Mouse (Mus musculus) MEL (cell line): ENCODE data around the gene Lbx2. TPM values are rescaled to one million over a fixed set of nuclear protein-coding genes. Genes with fewer than 3 reads are reported as not detected.

Experiments used
- DNase-seq: peaks from one replicate; pipeline ENCODE4 v3.0.0; 2011; ENCODE audit warnings: low read depth, low spot score
- H3K27ac ChIP-seq: 2 replicates; pipeline ENCODE4 v1.5.1; 2012; ENCODE audit warnings: low read depth, mild to moderate bottlenecking, control low read depth, low read length, moderate library complexity; ENCODE audit not compliant: control insufficient read depth
- H3K27me3 ChIP-seq, 2 experiments: fragments of 150-350 bp in 1 of 2; sonication (generic) in 1 of 2; 2 replicates each; pipeline ENCODE4 v1.6.1; 2012; ENCODE audit warnings: low read length in 2 of 2, mild to moderate bottlenecking in 2 of 2, improper control_type of control experiment in 1 of 2, moderate library complexity in 1 of 2; ENCODE audit not compliant: insufficient read depth in 2 of 2, control insufficient read depth in 1 of 2
- H3K36me3 ChIP-seq, 2 experiments: 2 replicates each; pipeline ENCODE4 v1.6.1; 2012 to 2014; ENCODE audit warnings: low read length in 2 of 2, improper control_type of control experiment in 1 of 2, inconsistent platforms in 1 of 2, mild to moderate bottlenecking in 1 of 2; ENCODE audit not compliant: insufficient read depth in 2 of 2, control insufficient read depth in 1 of 2
- H3K4me1 ChIP-seq, 2 experiments: fragments of 150-350 bp in 1 of 2; sonication (generic) in 1 of 2; 2 replicates each; pipeline ENCODE4 v1.6.1; 2012; ENCODE audit warnings: low read length in 2 of 2, improper control_type of control experiment in 1 of 2, mild to moderate bottlenecking in 1 of 2; ENCODE audit not compliant: insufficient read depth in 2 of 2, control insufficient read depth in 1 of 2
- H3K4me3 ChIP-seq, 2 experiments: fragments of 150-350 bp in 1 of 2; sonication (generic) in 1 of 2; 2 replicates each; pipeline ENCODE4 v1.5.1; 2012; ENCODE audit warnings: low read depth in 2 of 2, low read length in 2 of 2, mild to moderate bottlenecking in 2 of 2, moderate library complexity in 2 of 2, control low read depth in 1 of 2, improper control_type of control experiment in 1 of 2; ENCODE audit not compliant: control insufficient read depth in 1 of 2, insufficient read depth in 1 of 2
- H3K79me2 ChIP-seq: 2 replicates; pipeline ENCODE4 v1.6.1; 2012; ENCODE audit warnings: mild to moderate bottlenecking, low read length, moderate library complexity; ENCODE audit not compliant: control insufficient read depth, poor library complexity, insufficient read depth
- H3K9ac ChIP-seq: 2 replicates; pipeline ENCODE4 v1.6.1; 2012; ENCODE audit warnings: low read depth, mild to moderate bottlenecking, control low read depth, low read length, moderate library complexity; ENCODE audit not compliant: control insufficient read depth, poor library complexity, severe bottlenecking
- H3K9me3 ChIP-seq: fragments of 150-350 bp; sonication (generic); replicated peaks from 2 replicates; pipeline ENCODE4 v1.6.1; 2012; ENCODE audit warnings: mild to moderate bottlenecking, low read length, improper control_type of control experiment, moderate library complexity; ENCODE audit not compliant: insufficient read depth
- CHD2 ChIP-seq: IDR thresholded peaks from 2 replicates; pipeline ENCODE4 v1.6.1; 2011; ENCODE audit warnings: low read length, improper control_type of control experiment
- CTCF ChIP-seq, 3 experiments: IDR thresholded peaks in 2 of 3; conservative IDR thresholded peaks in 1 of 3; 2 replicates each; pipeline ENCODE4 v1.5.1; 2011 to 2012; ENCODE audit warnings: low read length in 3 of 3, low read depth in 2 of 3, mild to moderate bottlenecking in 2 of 3, improper control_type of control experiment in 1 of 3, inconsistent platforms in 1 of 3, mixed read lengths in 1 of 3, moderate library complexity in 1 of 3; ENCODE audit not compliant: control insufficient read depth in 1 of 3, insufficient read depth in 1 of 3, poor library complexity in 1 of 3, severe bottlenecking in 1 of 3
- E2F4 ChIP-seq: IDR thresholded peaks from 2 replicates; pipeline ENCODE4 v1.6.1; 2011; ENCODE audit warnings: low read depth, low read length, improper control_type of control experiment, borderline replicate concordance
- EP300 ChIP-seq, 2 experiments: IDR thresholded peaks; 2 replicates each; pipeline ENCODE4 v1.6.1; 2011; ENCODE audit warnings: improper control_type of control experiment in 2 of 2, low read length in 2 of 2, low read depth in 1 of 2, mild to moderate bottlenecking in 1 of 2
- ETS1 ChIP-seq: IDR thresholded peaks from 2 replicates; pipeline ENCODE4 v1.6.1; 2012; ENCODE audit warnings: low read depth, mild to moderate bottlenecking, inconsistent platforms, low read length, improper control_type of control experiment, moderate library complexity
- GABPA ChIP-seq: IDR thresholded peaks from 2 replicates; pipeline ENCODE4 v1.6.1; 2012; ENCODE audit warnings: low read depth, mild to moderate bottlenecking, inconsistent platforms, low read length, improper control_type of control experiment, moderate library complexity
- GATA1 ChIP-seq: IDR thresholded peaks from 2 replicates; pipeline ENCODE4 v1.6.1; 2011; ENCODE audit warnings: low read depth, low read length, improper control_type of control experiment
- HCFC1 ChIP-seq: IDR thresholded peaks from 2 replicates; pipeline ENCODE4 v1.6.1; 2012; ENCODE audit warnings: low read depth, mild to moderate bottlenecking, inconsistent platforms, low read length, improper control_type of control experiment, moderate library complexity
- KAT2A ChIP-seq: conservative IDR thresholded peaks from 2 replicates; pipeline ENCODE4 v1.6.1; 2012; ENCODE audit warnings: low read depth, low read length, improper control_type of control experiment, inconsistent platforms
- MAFK ChIP-seq: IDR thresholded peaks from 2 replicates; pipeline ENCODE4 v1.6.1; 2011; ENCODE audit warnings: low read depth, mild to moderate bottlenecking, low read length, improper control_type of control experiment, borderline replicate concordance
- MAX ChIP-seq: IDR thresholded peaks from 2 replicates; pipeline ENCODE4 v1.6.1; 2011; ENCODE audit warnings: low read length, improper control_type of control experiment
- MAZ ChIP-seq: IDR thresholded peaks from 2 replicates; pipeline ENCODE4 v1.6.1; 2012; ENCODE audit warnings: low read depth, mild to moderate bottlenecking, inconsistent platforms, low read length, improper control_type of control experiment
- MEF2A ChIP-seq: IDR thresholded peaks from 2 replicates; pipeline ENCODE4 v1.6.1; 2014; ENCODE audit warnings: low read depth, mild to moderate bottlenecking, inconsistent platforms, low read length, improper control_type of control experiment; ENCODE audit not compliant: poor library complexity, insufficient replicate concordance, severe bottlenecking; ENCODE audit errors: extremely low read depth
- MXI1 ChIP-seq: IDR thresholded peaks from 2 replicates; pipeline ENCODE4 v1.6.1; 2011; ENCODE audit warnings: mild to moderate bottlenecking, low read depth, low read length, improper control_type of control experiment
- MYB ChIP-seq: IDR thresholded peaks from 2 replicates; pipeline ENCODE4 v1.6.1; 2011; ENCODE audit warnings: mild to moderate bottlenecking, low read depth, low read length, improper control_type of control experiment
- MYC ChIP-seq: IDR thresholded peaks from 2 replicates; pipeline ENCODE4 v1.6.1; 2011; ENCODE audit warnings: low read depth, mild to moderate bottlenecking, low read length, improper control_type of control experiment, moderate library complexity
- NELFE ChIP-seq: IDR thresholded peaks from 2 replicates; pipeline ENCODE4 v1.6.1; 2011; ENCODE audit warnings: low read depth, low read length, improper control_type of control experiment
- NRF1 ChIP-seq: IDR thresholded peaks from 2 replicates; pipeline ENCODE4 v1.6.1; 2014; ENCODE audit warnings: low read depth, mild to moderate bottlenecking, inconsistent platforms, low read length, improper control_type of control experiment, moderate library complexity; ENCODE audit not compliant: poor library complexity, insufficient read depth, severe bottlenecking
- POLR2A ChIP-seq, 2 experiments: IDR thresholded peaks; 2 replicates each; pipeline ENCODE4 v1.6.1; 2011 to 2012; ENCODE audit warnings: low read length in 2 of 2, mild to moderate bottlenecking in 2 of 2, control low read depth in 1 of 2, improper control_type of control experiment in 1 of 2, low read depth in 1 of 2, moderate library complexity in 1 of 2; ENCODE audit not compliant: control insufficient read depth in 1 of 2, insufficient read depth in 1 of 2, poor library complexity in 1 of 2
- POLR2AphosphoS5 ChIP-seq: IDR thresholded peaks from 2 replicates; pipeline ENCODE4 v1.6.1; 2012; ENCODE audit warnings: low read depth, borderline replicate concordance, mild to moderate bottlenecking, inconsistent platforms, low read length, moderate library complexity, mixed read lengths
- RCOR1 ChIP-seq: IDR thresholded peaks from 2 replicates; pipeline ENCODE4 v1.6.1; 2012; ENCODE audit warnings: low read depth, mild to moderate bottlenecking, inconsistent platforms, low read length, improper control_type of control experiment
- SMC3 ChIP-seq: IDR thresholded peaks from 2 replicates; pipeline ENCODE4 v1.6.1; 2011; ENCODE audit warnings: low read depth, low read length, improper control_type of control experiment
- TAL1 ChIP-seq: IDR thresholded peaks from 2 replicates; pipeline ENCODE4 v1.6.1; 2012; ENCODE audit warnings: mild to moderate bottlenecking, inconsistent platforms, low read length, moderate library complexity, mixed read lengths
- TBP ChIP-seq: IDR thresholded peaks from 2 replicates; pipeline ENCODE4 v1.8.0; 2011; ENCODE audit warnings: low read depth, low read length, improper control_type of control experiment
- UBTF ChIP-seq: IDR thresholded peaks from 2 replicates; pipeline ENCODE4 v1.6.1; 2012; ENCODE audit warnings: low read depth, mild to moderate bottlenecking, inconsistent platforms, low read length, improper control_type of control experiment, moderate library complexity, borderline replicate concordance; ENCODE audit not compliant: insufficient read depth
- ZNF384 ChIP-seq: IDR thresholded peaks from 2 replicates; pipeline ENCODE4 v1.6.1; 2012; ENCODE audit warnings: low read depth, mild to moderate bottlenecking, inconsistent platforms, low read length, improper control_type of control experiment
- polyA plus RNA-seq, 2 experiments: library from polyadenylated mRNA; stranded (reverse) in 1 of 2; unstranded in 1 of 2; fragments of >175 nt in 1 of 2; fragments of >200 nt in 1 of 2; gene quantifications; 2 replicates each; pipeline versions ENCODE4 v1.2.1 to v1.2.4; 2012; ENCODE audit warnings: low replicate concordance in 2 of 2, low read depth in 1 of 2; ENCODE audit not compliant: insufficient read length in 2 of 2, insufficient read depth in 1 of 2, missing spikeins in 1 of 2
- total RNA-seq: library from RNA; depleted of rRNA; stranded (reverse); fragments of 300-350 nt; gene quantifications from 2 replicates; pipeline ENCODE4 v1.2.3, GENCODE M21; 2012

The Lbx2 gene
- total and polyA plus RNA-seq, 3 experiments: 0.58 to 0.85 TPM; not detected in 1

GRCm38 (mm10) chr6:83065995-83066394 is 20.2 kb upstream of the Lbx2 start:
- no peaks in the 10 kb centered on the region for H3K79me2 ChIP-seq
- no peak for DNase-seq
- H3K4me3 ChIP-seq: no peak overlapping the region
- TF ChIP-seq HCFC1 (no peak), MAZ (no peak), ZNF384 (no peak), MXI1 (no peak), SMC3 (no peak), MYB (no peak), MEF2A (no peak), CTCF (IDR thresholded peaks at IDR 0.05 in 2 of 3, conservative IDR thresholded peaks at IDR 0.05 in 1 of 3; ENCODE audit: control insufficient read depth in 1 of 3, insufficient read depth in 1 of 3, low read depth in 2 of 3, low read length in 3 of 3, poor library complexity in 1 of 3, severe bottlenecking in 1 of 3) (no peak), ETS1 (no peak), E2F4 (no peak), CHD2 (no peak), GABPA (no peak), POLR2AphosphoS5 (no peak)
- H3K36me3 ChIP-seq: no peaks in the 10 kb centered on the region
- no peaks in the 10 kb centered on the region for H3K27me3 ChIP-seq
- no peak overlapping the region for H3K27ac ChIP-seq
- H3K4me1 ChIP-seq: no peaks in the 10 kb centered on the region
- H3K9me3 ChIP-seq: no peaks in the 10 kb centered on the region
- no peak overlapping the region for H3K9ac ChIP-seq

GRCm38 (mm10) chr6:83066441-83066840 is 19.7 kb upstream of the Lbx2 start:
- H3K9me3 ChIP-seq: no peaks in the 10 kb centered on the region

More at GRCm38 (mm10) chr6:83066441-83066840, 19.7 kb upstream of the Lbx2 start:
- Histone ChIP-seq H3K4me3 (no peak overlapping the region), H3K4me1 (no peaks in the 10 kb centered on the region), H3K27me3 (no peaks in the 10 kb centered on the region), H3K9ac (no peak overlapping the region), H3K27ac (no peak overlapping the region), H3K36me3 (no peaks in the 10 kb centered on the region), H3K79me2 (no peaks in the 10 kb centered on the region)
- TF ChIP-seq TBP: no peak
- TF ChIP-seq UBTF: no peak
- TF ChIP-seq MAZ: no peak
- no peak for TF ChIP-seq E2F4
- TF ChIP-seq GATA1: no peak
- no peak for TF ChIP-seq MYC
- no peak for TF ChIP-seq KAT2A
- no peak for TF ChIP-seq NRF1
- no peak for TF ChIP-seq NELFE
- TF ChIP-seq TAL1: no peak
- TF ChIP-seq MAX: no peak
- TF ChIP-seq RCOR1: no peak
- no peak for TF ChIP-seq MAFK
- TF ChIP-seq GABPA: no peak
- TF ChIP-seq EP300 (IDR thresholded peaks at IDR 0.05; ENCODE audit: low read depth in 1 of 2, low read length in 2 of 2): no peak
- TF ChIP-seq POLR2A (IDR thresholded peaks at IDR 0.05; ENCODE audit: control insufficient read depth in 1 of 2, insufficient read depth in 1 of 2, low read depth in 1 of 2, low read length in 2 of 2, poor library complexity in 1 of 2): no peak
- no peak for TF ChIP-seq POLR2AphosphoS5
- no peak for TF ChIP-seq CHD2
- DNase-seq: no peak
